Mouse (Mus musculus): ENCODE data around the gene Glb1l. TPM values are rescaled to one million over a fixed set of nuclear protein-coding genes. Genes with fewer than 3 reads are reported as not detected.
"Not testable (repeated sequence)": the region's sequence is repeated elsewhere in the genome, so short reads cannot be mapped to it uniquely, and the experiment has no call there.

Glb1l gene
- polyA plus RNA-seq, 1 experiment from 2014 or later = 12.8 TPM

- H3K27ac ChIP-seq = no peak overlapping the region
- 84% methylated on average over 12 of the region's 12 CpGs for WGBS
- peaks cover 15% of the 10 kb centered on the region for H3K4me1 ChIP-seq
- H3K36me3 ChIP-seq = peaks cover 35% of the 10 kb centered on the region
- DNase-seq (ENCODE audit: low spot score) = no peak
- H3K4me3 ChIP-seq = no peak overlapping the region
- H3K9me3 ChIP-seq (replicated peaks) = no peaks in the 10 kb centered on the region
- H3K27me3 ChIP-seq (ENCODE audit: low read depth, poor library complexity, severe bottlenecking) = no peaks in the 10 kb centered on the region
These were observed 33.7 kb upstream of the Glb1l start for GRCm38 (mm10) chr1:75244175-75244826.

DNA sequence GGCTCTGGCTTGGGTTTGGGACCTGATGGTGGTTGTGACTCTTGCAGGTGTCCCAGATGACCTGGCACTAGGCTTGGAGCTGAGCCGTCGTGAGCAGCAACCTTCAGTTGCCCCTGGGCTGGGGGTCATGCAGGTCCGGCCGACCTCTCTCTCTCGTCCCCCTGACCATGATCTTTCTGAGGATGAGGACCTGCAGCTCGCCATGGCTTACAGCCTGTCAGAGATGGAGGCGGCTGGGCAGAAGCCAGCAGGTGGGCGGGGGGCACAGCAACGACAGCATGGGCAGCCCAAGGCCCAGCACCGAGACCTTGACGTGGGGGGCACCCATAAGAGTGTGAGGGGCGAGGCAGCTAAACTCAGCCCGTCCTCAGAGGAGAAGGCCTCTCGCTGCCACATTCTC, 32.8 kb upstream of the Glb1l start:
- Histone ChIP-seq H3K4me3 (no peak overlapping the region), H3K36me3 (peaks cover 35% of the 10 kb centered on the region), H3K27me3 (ENCODE audit: low read depth, poor library complexity, severe bottlenecking) (no peaks in the 10 kb centered on the region), H3K9me3 (replicated peaks) (no peaks in the 10 kb centered on the region), H3K4me1 (peaks cover 13% of the 10 kb centered on the region), H3K27ac (no peak overlapping the region)
- DNase-seq (ENCODE audit: low spot score) = no peak
- 85% methylated on average over 14 of the region's 14 CpGs for WGBS

DNA sequence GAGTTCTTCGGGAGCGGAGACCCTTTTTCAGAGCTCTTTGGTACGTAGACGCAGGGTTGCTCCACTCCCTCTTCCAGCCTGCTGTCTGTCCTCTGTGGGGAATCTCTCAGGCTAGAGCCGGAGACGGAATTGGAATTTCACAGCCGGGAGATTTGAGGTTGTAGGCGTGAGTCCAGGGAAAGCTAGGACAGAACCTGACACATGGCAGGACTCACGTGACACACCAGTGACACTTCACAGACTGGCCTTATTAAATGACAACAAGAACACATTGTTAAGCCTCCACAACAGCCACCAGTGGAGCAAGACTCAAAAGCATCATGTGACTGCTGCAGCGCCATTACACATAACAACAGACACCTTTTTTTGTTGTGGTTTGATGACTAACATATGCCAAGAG, 29.0 kb upstream of the Glb1l start:
- Histone ChIP-seq H3K4me1 (peaks cover 25% of the 10 kb centered on the region), H3K9me3 (replicated peaks) (no peaks in the 10 kb centered on the region), H3K27ac (peak overlapping the region; percentile 9; the same call in 1 of the 2 replicates), H3K27me3 (ENCODE audit: low read depth, poor library complexity, severe bottlenecking) (no peaks in the 10 kb centered on the region), H3K36me3 (peaks cover 30% of the 10 kb centered on the region), H3K4me3 (no peak overlapping the region)
- peak; percentile 26 for DNase-seq (ENCODE audit: low spot score)
- WGBS = 83% methylated on average over 10 of the region's 10 CpGs

DNA sequence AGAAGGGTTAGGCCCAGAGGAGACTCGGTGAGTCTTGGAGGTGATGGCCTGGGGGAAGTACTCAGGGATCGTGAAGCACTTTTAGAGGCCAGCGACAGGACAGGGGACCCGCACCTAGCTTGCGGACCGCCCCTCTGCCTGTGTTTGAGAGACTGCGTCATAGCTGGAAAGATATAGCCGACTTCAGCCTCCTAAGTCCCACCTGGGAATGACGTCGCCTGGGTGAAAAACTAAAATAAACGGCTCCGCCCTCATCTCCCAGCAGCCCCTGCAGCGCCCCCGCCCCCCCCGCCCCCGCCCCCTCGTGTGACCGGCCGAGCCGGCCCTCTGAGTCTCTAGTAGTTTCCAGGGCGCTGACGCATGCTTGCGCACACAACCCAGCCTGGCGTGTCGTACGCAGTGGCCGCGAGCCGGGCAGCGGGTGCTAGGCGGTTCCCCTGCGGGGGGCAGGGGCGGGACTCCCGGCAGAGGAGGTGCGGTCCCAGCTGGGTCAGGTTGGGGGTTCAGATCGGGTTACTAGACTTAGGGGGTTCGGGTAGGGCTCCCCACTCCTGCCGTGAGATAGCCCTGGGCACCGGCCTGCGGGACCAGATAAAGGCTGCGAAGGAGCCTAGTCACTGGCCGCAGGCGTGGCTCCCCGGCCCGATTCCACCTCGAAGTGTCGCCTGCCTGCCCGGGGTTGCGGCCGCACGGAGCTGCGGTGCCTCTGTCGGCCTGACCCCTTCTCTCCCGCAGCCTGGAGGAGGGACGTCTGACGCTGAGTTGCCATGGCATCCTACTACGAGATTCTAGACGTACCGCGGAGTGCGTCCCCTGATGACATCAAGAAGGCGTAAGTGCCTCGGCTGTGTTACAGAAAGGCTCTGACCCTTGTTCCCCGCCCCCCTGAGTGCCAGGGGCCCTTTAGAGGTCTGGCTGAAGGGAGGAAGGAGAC, 25.8 kb upstream of the Glb1l start, which contains the start of gene Dnajb2:
Gene Dnajb2 (plus strand): TSS at position 290 of the 934 bp plus-strand sequence.
- Histone ChIP-seq H3K4me1 (peaks cover 26% of the 10 kb centered on the region), H3K9me3 (replicated peaks) (no peaks in the 10 kb centered on the region), H3K27me3 (ENCODE audit: low read depth, poor library complexity, severe bottlenecking) (no peaks in the 10 kb centered on the region), H3K4me3 (peak within 1 kb of the TSS; percentile 86), H3K36me3 (peaks cover 8% of the 10 kb centered on the region), H3K27ac (peak within 1 kb of the TSS; percentile 90)
- under 1% methylated on average over 64 of the region's 64 CpGs for WGBS
- peak; percentile 85 for DNase-seq (ENCODE audit: low spot score)

DNA sequence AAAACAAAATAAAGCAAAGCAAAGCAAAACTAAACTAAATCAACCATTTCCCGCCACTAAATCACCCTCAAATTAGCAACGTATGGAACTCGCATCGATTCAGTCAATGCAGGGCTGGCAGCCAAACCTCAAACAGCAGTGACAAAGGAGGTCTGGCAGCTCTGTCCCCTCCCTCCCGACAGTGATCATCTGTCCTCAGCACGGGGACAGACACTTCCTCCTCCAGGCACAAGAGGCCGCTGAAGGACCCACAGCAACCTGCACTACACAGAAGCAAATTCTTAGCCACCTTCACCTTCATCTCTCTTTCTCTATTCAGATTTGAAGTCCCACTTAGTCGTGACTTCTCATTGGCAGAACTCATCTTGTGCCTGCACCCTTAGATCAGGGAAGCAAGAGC, 24.0 kb upstream of the Glb1l start:
- H3K4me3 ChIP-seq = no peak overlapping the region
- no peaks in the 10 kb centered on the region for H3K27me3 ChIP-seq (ENCODE audit: low read depth, poor library complexity, severe bottlenecking)
- H3K36me3 ChIP-seq = no peaks in the 10 kb centered on the region
- peaks cover 26% of the 10 kb centered on the region for H3K4me1 ChIP-seq
- WGBS = 5% methylated on average over 8 of the region's 8 CpGs
- H3K9me3 ChIP-seq (replicated peaks) = no peaks in the 10 kb centered on the region
- DNase-seq (ENCODE audit: low spot score) = peak; percentile 48
- no peak overlapping the region for H3K27ac ChIP-seq

GRCm38 (mm10) chr1:75232489-75232888, 21.9 kb upstream of the Glb1l start:
- H3K36me3 ChIP-seq = not testable (repeated sequence)
- 62% methylated on average over 4 of the region's 4 CpGs for WGBS

DNA sequence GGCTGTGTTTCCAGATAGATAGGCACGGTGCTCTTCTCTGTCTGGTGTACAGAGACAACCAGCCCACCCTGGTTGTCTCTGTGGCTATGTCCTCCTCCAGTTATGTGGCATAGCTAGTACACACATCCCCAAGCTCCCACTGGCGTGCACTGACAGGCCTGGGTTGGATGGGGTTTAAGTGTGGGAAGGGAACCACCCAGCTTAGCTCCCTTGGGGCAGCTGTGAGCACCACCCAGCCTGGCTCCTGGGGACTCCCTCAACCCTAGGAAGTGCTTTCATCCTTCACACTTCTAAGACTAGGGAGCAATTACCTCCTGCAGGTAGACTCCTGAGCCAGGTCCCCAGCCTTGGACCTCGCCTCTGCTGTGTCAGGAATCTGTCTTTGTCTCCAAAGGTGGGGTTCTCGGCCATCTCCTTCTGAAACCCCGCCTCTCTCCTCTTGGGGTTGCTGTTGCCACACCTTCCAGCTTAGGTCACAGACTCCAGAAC, 21.1 kb upstream of the Glb1l start, which contains the start of gene A630095N17Rik:
Gene A630095N17Rik (minus strand): TSS at position 439 of the 489 bp plus-strand sequence.
- Histone ChIP-seq H3K36me3 (no peaks in the 10 kb centered on the region), H3K9me3 (replicated peaks) (no peaks in the 10 kb centered on the region), H3K4me1 (peaks cover 18% of the 10 kb centered on the region), H3K4me3 (no peak within 1 kb of the TSS), H3K27me3 (ENCODE audit: low read depth, poor library complexity, severe bottlenecking) (no peaks in the 10 kb centered on the region), H3K27ac (no peak within 1 kb of the TSS)
- WGBS = 72% methylated on average over 5 of the region's 5 CpGs
- DNase-seq (ENCODE audit: low spot score) = no peak

More at GRCm38 (mm10) chr1:75232489-75232888, 21.9 kb upstream of the Glb1l start:
- H3K9me3 ChIP-seq (replicated peaks); H3K4me3 ChIP-seq; H3K27ac ChIP-seq; H3K27me3 ChIP-seq (ENCODE audit: low read depth, poor library complexity, severe bottlenecking); DNase-seq (ENCODE audit: low spot score): not testable (repeated sequence)
- peaks cover 25% of the 10 kb centered on the region for H3K4me1 ChIP-seq

DNA sequence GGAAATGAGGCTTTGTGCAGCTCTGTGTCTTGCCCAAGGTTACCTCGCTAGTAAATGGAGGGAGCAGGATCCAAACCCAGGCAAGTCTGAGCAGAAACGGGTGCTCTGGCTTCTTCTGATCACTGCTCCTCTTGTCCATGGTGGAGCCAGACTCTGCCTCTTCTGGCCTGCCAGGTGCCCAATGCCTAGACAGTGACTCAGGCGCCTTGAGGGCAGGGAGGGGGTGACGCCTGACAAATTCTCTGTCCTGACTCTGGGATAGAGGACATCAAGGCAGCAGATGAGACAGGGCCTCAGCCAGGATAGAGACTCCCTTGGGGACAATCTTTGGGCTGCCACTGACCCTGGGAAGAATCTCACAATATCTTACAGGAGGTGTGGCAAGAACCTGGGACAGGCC, 20.6 kb upstream of the Glb1l start:
- peaks cover 13% of the 10 kb centered on the region for H3K4me1 ChIP-seq
- no peak overlapping the region for H3K27ac ChIP-seq
- no peaks in the 10 kb centered on the region for H3K9me3 ChIP-seq (replicated peaks)
- WGBS = 82% methylated on average over 4 of the region's 4 CpGs
- H3K4me3 ChIP-seq = no peak overlapping the region
- no peak for DNase-seq (ENCODE audit: low spot score)
- no peaks in the 10 kb centered on the region for H3K36me3 ChIP-seq
- H3K27me3 ChIP-seq (ENCODE audit: low read depth, poor library complexity, severe bottlenecking) = no peaks in the 10 kb centered on the region

DNA sequence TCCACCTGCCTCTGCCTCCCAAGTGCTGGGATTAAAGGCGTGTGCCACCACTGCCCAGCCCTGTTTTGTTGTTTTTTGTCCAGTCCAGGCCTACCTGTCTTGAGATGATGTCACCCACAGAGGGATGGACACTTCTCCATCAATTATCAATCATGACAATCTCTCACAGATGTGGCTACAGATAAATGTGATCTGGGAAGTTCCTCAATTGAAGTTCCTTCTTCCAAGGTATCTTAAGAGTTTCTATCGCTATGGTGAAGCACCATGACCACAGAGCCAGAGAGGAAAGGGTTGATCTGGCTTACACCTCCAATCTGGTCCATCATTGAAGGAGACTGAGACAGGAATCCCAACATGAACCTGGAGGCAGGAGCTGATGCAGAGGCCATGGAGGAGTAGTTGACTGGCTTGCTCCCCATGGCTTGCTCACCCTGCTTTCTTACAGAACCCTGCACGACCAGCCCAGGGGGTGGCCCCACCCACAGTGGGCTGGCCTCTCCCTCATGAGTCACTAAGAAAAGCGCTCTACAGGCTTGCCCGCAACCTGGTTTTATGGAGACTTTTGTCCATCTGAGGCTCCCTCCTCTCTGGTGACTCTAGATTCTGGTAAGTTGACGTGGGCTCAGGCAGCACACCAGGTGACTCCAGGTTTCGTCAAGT, 19.9 kb upstream of the Glb1l start:
- Histone ChIP-seq H3K36me3 (no peaks in the 10 kb centered on the region), H3K27me3 (ENCODE audit: low read depth, poor library complexity, severe bottlenecking) (no peaks in the 10 kb centered on the region), H3K27ac (no peak overlapping the region), H3K4me1 (peaks cover 6% of the 10 kb centered on the region; the same call in 1 of the 2 replicates), H3K4me3 (no peak overlapping the region), H3K9me3 (replicated peaks) (no peaks in the 10 kb centered on the region)
- 76% methylated on average over 7 of the region's 7 CpGs for WGBS
- DNase-seq (ENCODE audit: low spot score) = no peak

DNA sequence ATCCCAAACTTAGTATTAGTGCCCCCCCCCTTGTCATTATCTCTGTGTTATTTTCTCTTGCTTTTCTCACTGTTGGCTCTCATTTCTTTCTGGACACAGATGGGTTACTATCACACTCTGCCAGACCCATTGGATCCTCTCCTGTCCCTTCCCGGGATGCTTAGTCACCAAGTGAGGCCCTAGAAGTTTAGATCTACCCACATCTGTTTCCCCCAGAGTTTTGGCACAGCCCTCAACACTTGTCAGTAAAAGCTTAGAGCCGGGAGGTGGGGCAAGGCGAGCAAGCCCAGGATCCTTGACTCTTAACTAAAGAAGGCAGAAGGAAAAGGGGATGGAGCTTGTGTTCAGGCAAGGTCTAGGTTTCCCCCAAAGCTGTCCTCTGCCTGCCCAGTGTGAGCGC, 18.5 kb upstream of the Glb1l start:
- Histone ChIP-seq H3K36me3 (no peaks in the 10 kb centered on the region), H3K9me3 (replicated peaks) (no peaks in the 10 kb centered on the region), H3K4me3 (no peak overlapping the region), H3K4me1 (no peaks in the 10 kb centered on the region), H3K27me3 (ENCODE audit: low read depth, poor library complexity, severe bottlenecking) (no peaks in the 10 kb centered on the region), H3K27ac (no peak overlapping the region)
- 77% methylated on average over 4 of the region's 4 CpGs for WGBS
- no peak for DNase-seq (ENCODE audit: low spot score)

DNA sequence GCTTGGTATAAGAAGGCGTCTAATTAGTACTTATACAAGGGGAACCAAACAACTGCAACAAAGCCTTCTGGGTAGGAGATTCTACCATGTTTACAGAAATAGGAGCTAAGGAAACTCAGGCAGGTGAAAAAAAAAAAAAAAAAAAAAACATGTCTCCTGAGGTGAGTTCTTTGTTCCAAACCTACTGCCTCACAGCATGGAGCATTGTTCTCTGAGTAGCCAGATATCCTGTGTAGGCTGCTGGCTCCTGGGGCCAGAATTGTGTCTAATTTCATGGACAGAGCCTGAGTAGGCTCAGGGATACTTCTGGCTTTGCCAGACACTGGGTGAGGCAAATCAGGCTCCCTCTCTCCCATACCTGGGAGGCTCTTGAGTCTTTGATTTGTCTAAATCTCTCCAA, 17.0 kb upstream of the Glb1l start:
- no peak for DNase-seq (ENCODE audit: low spot score)

DNA sequence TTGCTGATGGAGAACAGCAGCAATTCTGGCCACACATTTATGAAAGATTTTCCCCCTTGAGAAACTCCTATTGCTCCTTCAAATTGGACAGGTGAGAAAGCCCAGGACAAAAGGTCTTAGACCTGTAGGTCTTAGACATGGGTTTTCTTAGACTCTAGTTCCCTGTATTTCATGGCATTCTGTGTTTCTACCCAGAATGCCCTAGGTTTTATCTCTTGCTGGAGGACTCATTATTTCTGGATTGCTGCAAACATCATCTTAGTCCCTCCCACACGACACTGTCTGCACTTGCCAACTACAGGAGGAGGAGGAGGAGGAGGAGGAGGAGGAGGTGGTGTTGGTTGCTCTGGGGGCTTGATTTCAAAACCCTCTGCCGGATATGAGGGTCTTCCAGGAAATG, 15.5 kb upstream of the Glb1l start:
- peaks cover 25% of the 10 kb centered on the region for H3K27me3 ChIP-seq (ENCODE audit: low read depth, poor library complexity, severe bottlenecking)
- 66% methylated on average over 2 of the region's 2 CpGs for WGBS

More for the DNA sequence above, 17.0 kb upstream of the Glb1l start:
- Histone ChIP-seq H3K27ac (no peak overlapping the region), H3K9me3 (replicated peaks) (no peaks in the 10 kb centered on the region), H3K4me1 (no peaks in the 10 kb centered on the region), H3K36me3 (no peaks in the 10 kb centered on the region), H3K27me3 (ENCODE audit: low read depth, poor library complexity, severe bottlenecking) (peaks cover 10% of the 10 kb centered on the region; the same call in 1 of the 2 replicates), H3K4me3 (no peak overlapping the region)
- WGBS = 80% methylated on average over 1 of the region's 1 CpGs

More for the DNA sequence above, 15.5 kb upstream of the Glb1l start:
- no peak for DNase-seq (ENCODE audit: low spot score)
- no peak overlapping the region for H3K27ac ChIP-seq
- H3K4me3 ChIP-seq = no peak overlapping the region
- H3K4me1 ChIP-seq = no peaks in the 10 kb centered on the region
- H3K9me3 ChIP-seq (replicated peaks) = no peaks in the 10 kb centered on the region
- H3K36me3 ChIP-seq = no peaks in the 10 kb centered on the region

Measured in limb, embryonic 10.5 days (tissue).